Mouse (Mus musculus): ENCODE measurements around the gene Batf2. TPM values are rescaled to one million over a fixed set of nuclear protein-coding genes. Genes with fewer than 3 reads are reported as not detected.

The Batf2 gene
- polyA plus RNA-seq, 1 experiment = 0.05 TPM

- H3K4me3 ChIP-seq = no peak overlapping the region
- H3K27me3 ChIP-seq (ENCODE audit: control insufficient read depth, insufficient read depth, insufficient read length) = no peaks in the 10 kb centered on the region
- TF ChIP-seq POLR2A (IDR thresholded peaks at IDR 0.05; ENCODE audit: insufficient read length, low read depth) (no peak), MAX (IDR thresholded peaks at IDR 0.05; ENCODE audit: low read depth) (no peak), MYOD1 (IDR thresholded peaks at IDR 0.05; ENCODE audit: control insufficient read depth in 1 of 3, insufficient read length in 2 of 3, low read depth in 2 of 3) (no peak), USF1 (IDR thresholded peaks at IDR 0.05; ENCODE audit: low read depth) (no peak), SRF (IDR thresholded peaks at IDR 0.05; ENCODE audit: control insufficient read depth, insufficient read length, low read depth) (no peak), E2F4 (IDR thresholded peaks at IDR 0.05; ENCODE audit: insufficient read depth) (no peak), POLR2AphosphoS2 (IDR thresholded peaks at IDR 0.05; ENCODE audit: insufficient read length, low read depth) (no peak), REST (IDR thresholded peaks at IDR 0.05; ENCODE audit: insufficient read depth, insufficient read length) (no peak), CEBPB (IDR thresholded peaks at IDR 0.05; ENCODE audit: insufficient read depth, poor library complexity, severe bottlenecking) (no peak), TCF12 (IDR thresholded peaks at IDR 0.05; ENCODE audit: insufficient read depth, poor library complexity, severe bottlenecking) (no peak), MYOG (IDR thresholded peaks at IDR 0.05; ENCODE audit: control insufficient read depth in 1 of 3, insufficient read depth in 1 of 3, insufficient read length in 2 of 3, low read depth in 2 of 3) (no peak), TCF3 (IDR thresholded peaks at IDR 0.05; ENCODE audit: insufficient read length, low read depth) (no peak)
- peaks cover 10% of the 10 kb centered on the region for H3K79me2 ChIP-seq (ENCODE audit: control insufficient read depth, insufficient read depth)
- H3K4me2 ChIP-seq (ENCODE audit: low read depth) = no peak overlapping the region
- no peak overlapping the region for H3ac ChIP-seq (ENCODE audit: control insufficient read depth, insufficient read length)
- peaks cover 4% of the 10 kb centered on the region for H3K36me3 ChIP-seq (ENCODE audit: control insufficient read depth, insufficient read depth)
These were observed 19.0 kb upstream of the Batf2 start for GRCm38 (mm10) chr19:6121761-6122160.

GRCm38 (mm10) chr19:6123330-6123729, 17.5 kb upstream of the Batf2 start:
- Histone ChIP-seq H3ac (ENCODE audit: control insufficient read depth, insufficient read length) (no peak overlapping the region), H3K36me3 (ENCODE audit: control insufficient read depth, insufficient read depth) (peaks cover 4% of the 10 kb centered on the region), H3K27me3 (ENCODE audit: control insufficient read depth, insufficient read depth, insufficient read length) (no peaks in the 10 kb centered on the region), H3K4me2 (ENCODE audit: low read depth) (no peak overlapping the region), H3K4me3 (no peak overlapping the region), H3K79me2 (ENCODE audit: control insufficient read depth, insufficient read depth) (no peaks in the 10 kb centered on the region)
- TF ChIP-seq TCF12 (IDR thresholded peaks at IDR 0.05; ENCODE audit: insufficient read depth, poor library complexity, severe bottlenecking) (no peak), MAX (IDR thresholded peaks at IDR 0.05; ENCODE audit: low read depth) (no peak), E2F4 (IDR thresholded peaks at IDR 0.05; ENCODE audit: insufficient read depth) (no peak), POLR2AphosphoS2 (IDR thresholded peaks at IDR 0.05; ENCODE audit: insufficient read length, low read depth) (no peak), CEBPB (IDR thresholded peaks at IDR 0.05; ENCODE audit: insufficient read depth, poor library complexity, severe bottlenecking) (no peak), SRF (IDR thresholded peaks at IDR 0.05; ENCODE audit: control insufficient read depth, insufficient read length, low read depth) (no peak), MYOD1 (IDR thresholded peaks at IDR 0.05; ENCODE audit: control insufficient read depth in 1 of 3, insufficient read length in 2 of 3, low read depth in 2 of 3) (no peak), TCF3 (IDR thresholded peaks at IDR 0.05; ENCODE audit: insufficient read length, low read depth) (no peak), MYOG (IDR thresholded peaks at IDR 0.05; ENCODE audit: control insufficient read depth in 1 of 3, insufficient read depth in 1 of 3, insufficient read length in 2 of 3, low read depth in 2 of 3) (no peak), USF1 (IDR thresholded peaks at IDR 0.05; ENCODE audit: low read depth) (no peak), REST (IDR thresholded peaks at IDR 0.05; ENCODE audit: insufficient read depth, insufficient read length) (no peak), POLR2A (IDR thresholded peaks at IDR 0.05; ENCODE audit: insufficient read length, low read depth) (no peak)

- Histone ChIP-seq H3ac (ENCODE audit: control insufficient read depth, insufficient read length) (no peak overlapping the region), H3K4me3 (no peak overlapping the region), H3K27me3 (ENCODE audit: control insufficient read depth, insufficient read depth, insufficient read length) (no peaks in the 10 kb centered on the region), H3K79me2 (ENCODE audit: control insufficient read depth, insufficient read depth) (no peaks in the 10 kb centered on the region), H3K36me3 (ENCODE audit: control insufficient read depth, insufficient read depth) (peaks cover 4% of the 10 kb centered on the region), H3K4me2 (ENCODE audit: low read depth) (no peak overlapping the region)
- no peak for TF ChIP-seq E2F4 (IDR thresholded peaks at IDR 0.05; ENCODE audit: insufficient read depth)
- no peak for TF ChIP-seq SRF (IDR thresholded peaks at IDR 0.05; ENCODE audit: control insufficient read depth, insufficient read length, low read depth)
- no peak for TF ChIP-seq MYOD1 (IDR thresholded peaks at IDR 0.05; ENCODE audit: control insufficient read depth in 1 of 3, insufficient read length in 2 of 3, low read depth in 2 of 3)
- no peak for TF ChIP-seq CEBPB (IDR thresholded peaks at IDR 0.05; ENCODE audit: insufficient read depth, poor library complexity, severe bottlenecking)
- no peak for TF ChIP-seq POLR2A (IDR thresholded peaks at IDR 0.05; ENCODE audit: insufficient read length, low read depth)
- TF ChIP-seq TCF12 (IDR thresholded peaks at IDR 0.05; ENCODE audit: insufficient read depth, poor library complexity, severe bottlenecking) = no peak
- TF ChIP-seq MAX (IDR thresholded peaks at IDR 0.05; ENCODE audit: low read depth) = no peak
- no peak for TF ChIP-seq USF1 (IDR thresholded peaks at IDR 0.05; ENCODE audit: low read depth)
- TF ChIP-seq TCF3 (IDR thresholded peaks at IDR 0.05; ENCODE audit: insufficient read length, low read depth) = no peak
- no peak for TF ChIP-seq REST (IDR thresholded peaks at IDR 0.05; ENCODE audit: insufficient read depth, insufficient read length)
- no peak for TF ChIP-seq POLR2AphosphoS2 (IDR thresholded peaks at IDR 0.05; ENCODE audit: insufficient read length, low read depth)
- no peak for TF ChIP-seq MYOG (IDR thresholded peaks at IDR 0.05; ENCODE audit: control insufficient read depth in 1 of 3, insufficient read depth in 1 of 3, insufficient read length in 2 of 3, low read depth in 2 of 3)
These were observed 15.9 kb upstream of the Batf2 start for GRCm38 (mm10) chr19:6124898-6125297.

- no peak for TF ChIP-seq CEBPB (IDR thresholded peaks at IDR 0.05; ENCODE audit: insufficient read depth, poor library complexity, severe bottlenecking)
- TF ChIP-seq POLR2A (IDR thresholded peaks at IDR 0.05; ENCODE audit: insufficient read length, low read depth) = no peak
- TF ChIP-seq USF1 (IDR thresholded peaks at IDR 0.05; ENCODE audit: low read depth) = no peak
- TF ChIP-seq REST (IDR thresholded peaks at IDR 0.05; ENCODE audit: insufficient read depth, insufficient read length) = no peak
- no peak for TF ChIP-seq POLR2AphosphoS2 (IDR thresholded peaks at IDR 0.05; ENCODE audit: insufficient read length, low read depth)
- TF ChIP-seq TCF3 (IDR thresholded peaks at IDR 0.05; ENCODE audit: insufficient read length, low read depth) = no peak
- no peak for TF ChIP-seq MYOD1 (IDR thresholded peaks at IDR 0.05; ENCODE audit: control insufficient read depth in 1 of 3, insufficient read length in 2 of 3, low read depth in 2 of 3)
- no peak for TF ChIP-seq E2F4 (IDR thresholded peaks at IDR 0.05; ENCODE audit: insufficient read depth)
- TF ChIP-seq SRF (IDR thresholded peaks at IDR 0.05; ENCODE audit: control insufficient read depth, insufficient read length, low read depth) = no peak
- TF ChIP-seq MYOG (IDR thresholded peaks at IDR 0.05; ENCODE audit: control insufficient read depth in 1 of 3, insufficient read depth in 1 of 3, insufficient read length in 2 of 3, low read depth in 2 of 3) = no peak
- no peak for TF ChIP-seq MAX (IDR thresholded peaks at IDR 0.05; ENCODE audit: low read depth)
- no peak for TF ChIP-seq TCF12 (IDR thresholded peaks at IDR 0.05; ENCODE audit: insufficient read depth, poor library complexity, severe bottlenecking)
- H3K4me2 ChIP-seq (ENCODE audit: low read depth) = no peak overlapping the region
- H3ac ChIP-seq (ENCODE audit: control insufficient read depth, insufficient read length) = no peak overlapping the region
- peaks cover 4% of the 10 kb centered on the region for H3K36me3 ChIP-seq (ENCODE audit: control insufficient read depth, insufficient read depth)
- no peaks in the 10 kb centered on the region for H3K27me3 ChIP-seq (ENCODE audit: control insufficient read depth, insufficient read depth, insufficient read length)
- no peak overlapping the region for H3K4me3 ChIP-seq
- H3K79me2 ChIP-seq (ENCODE audit: control insufficient read depth, insufficient read depth) = no peaks in the 10 kb centered on the region
These were observed 14.5 kb upstream of the Batf2 start for GRCm38 (mm10) chr19:6126289-6126688.
